Mouse (Mus musculus): ENCODE measurements around the gene Myl7. TPM values are rescaled to one million over a fixed set of nuclear protein-coding genes. Genes with fewer than 3 reads are reported as not detected.

The Myl7 gene
- 3.1 TPM in 2 replicates for polyA plus RNA-seq (2012; rRNA removed)

DNA sequence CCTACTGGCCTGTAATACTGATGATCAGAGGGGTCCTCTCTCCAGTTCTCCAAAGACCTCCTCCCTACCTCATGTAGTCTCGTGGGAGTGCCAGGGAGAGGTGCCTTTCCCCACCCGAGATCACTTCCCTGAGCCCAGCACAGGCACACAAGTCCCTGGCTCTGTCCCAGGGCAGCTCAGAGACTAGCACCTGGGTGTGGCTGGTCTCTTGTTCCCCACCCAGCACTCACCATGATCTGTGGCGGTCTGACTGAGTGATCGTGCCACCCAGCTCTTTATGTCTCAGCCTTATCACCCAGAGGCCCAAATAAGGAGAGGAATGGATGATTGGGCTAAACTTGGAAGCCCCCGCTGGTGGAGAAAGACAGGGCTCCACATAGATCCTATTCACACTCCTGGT lies at the start of gene Myl7:
Gene Myl7, minus strand, starts transcription at position 252 of the 400 bp plus-strand sequence.

DNA sequence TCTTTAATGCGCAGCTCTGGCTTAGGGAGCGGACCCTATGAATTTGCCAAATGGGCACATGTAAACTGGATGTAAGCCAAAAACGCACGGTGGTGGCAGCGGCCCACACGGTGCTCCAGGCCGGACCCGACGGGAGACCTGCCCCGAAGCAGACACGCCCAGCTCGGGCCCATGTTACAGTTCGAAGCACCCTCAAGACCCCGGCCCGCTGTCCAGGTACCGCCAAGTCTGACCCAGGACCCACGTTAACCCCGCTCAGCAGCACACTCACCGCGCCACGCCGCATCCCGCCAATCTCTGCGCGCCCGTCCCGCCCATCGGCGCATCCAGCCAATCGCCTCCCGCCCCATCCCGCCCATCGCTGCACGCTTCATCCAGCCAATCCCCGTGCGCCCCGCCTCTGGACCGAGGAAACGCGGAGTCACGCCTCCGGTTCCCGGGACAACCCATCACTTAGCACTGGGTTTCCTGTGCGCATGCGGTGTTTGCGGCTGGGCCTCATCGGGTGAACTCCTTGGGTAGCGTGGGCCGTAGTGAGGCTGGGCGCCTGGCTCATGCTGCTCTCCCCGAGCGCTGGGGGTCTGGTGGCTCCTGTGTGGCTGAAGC lies 20.6 kb downstream of the Myl7 start, which contains the start of gene Pold2:
Gene Pold2, minus strand, starts transcription at position 372 of the 606 bp plus-strand sequence.

DNA sequence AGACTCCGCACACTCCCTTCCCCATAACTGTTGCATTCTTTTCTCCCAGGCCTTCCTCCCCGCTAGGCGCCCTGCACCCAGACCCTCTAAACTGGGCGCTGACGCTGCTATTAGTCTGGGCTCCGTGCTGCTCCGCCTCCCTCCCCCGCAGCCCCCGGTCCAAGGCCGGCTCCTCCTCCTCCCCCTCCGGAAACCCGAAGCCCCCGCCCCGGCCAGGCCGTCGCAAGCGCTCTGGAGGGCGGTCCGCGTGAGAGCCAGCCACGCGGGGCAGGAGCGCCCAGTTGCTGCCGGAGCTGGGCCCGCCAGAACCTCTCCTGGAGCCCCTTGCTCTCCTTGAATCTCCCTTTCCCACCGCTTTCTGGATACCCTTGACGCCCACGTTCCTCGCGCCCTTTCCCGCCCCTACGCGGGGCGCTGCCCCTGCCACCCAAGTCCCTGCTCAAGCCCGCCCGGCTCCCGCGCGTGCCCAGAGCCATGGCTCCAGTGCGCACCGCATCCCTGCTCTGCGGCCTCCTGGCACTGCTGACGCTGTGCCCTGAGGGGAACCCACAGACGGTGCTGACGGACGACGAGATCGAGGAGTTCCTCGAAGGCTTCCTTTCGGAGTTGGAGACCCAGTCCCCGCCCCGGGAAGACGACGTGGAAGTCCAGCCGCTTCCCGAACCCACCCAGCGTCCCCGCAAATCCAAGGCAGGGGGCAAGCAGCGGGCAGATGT lies 36.7 kb downstream of the Myl7 start, which contains the start of gene Aebp1:
Gene Aebp1, plus strand, starts transcription at position 270 of the 716 bp plus-strand sequence.

Other genes with a start within 250 kb of the Myl7 start
- gene Mrps24, start 183.1 kb downstream of the Myl7 start, polyA plus RNA-seq (2012; rRNA removed): 54.2 and 58.9 TPM in 2 replicates
- 3.1 and 3.6 TPM in 2 replicates for gene Urgcp, start 136.4 kb downstream of the Myl7 start, polyA plus RNA-seq (2012; rRNA removed)
- 30.3 and 34.5 TPM in 2 replicates for gene Dbnl, start 110.3 kb downstream of the Myl7 start, polyA plus RNA-seq (2012; rRNA removed)
- 0.22 and 1.6 TPM in 2 replicates for gene Pgam2, start 95.0 kb downstream of the Myl7 start, polyA plus RNA-seq (2012; rRNA removed)
- 3.5 and 3.8 TPM in 2 replicates for gene Polm, start 60.8 kb downstream of the Myl7 start, polyA plus RNA-seq (2012; rRNA removed)
- gene Aebp1, start 36.8 kb downstream of the Myl7 start, polyA plus RNA-seq (2012; rRNA removed): 3.0 and 3.2 TPM in 2 replicates
- 50.3 and 52.3 TPM in 2 replicates for gene Pold2, start 20.5 kb downstream of the Myl7 start, polyA plus RNA-seq (2012; rRNA removed)
- 0.08 and 0.11 TPM in 2 replicates for gene Gck, start 51.3 kb upstream of the Myl7 start, polyA plus RNA-seq (2012; rRNA removed)
- gene Ykt6, start 56.9 kb upstream of the Myl7 start, polyA plus RNA-seq (2012; rRNA removed): 17.9 and 20.3 TPM in 2 replicates
- 0.37 and 0.43 TPM in 2 replicates for gene Camk2b, start 167.6 kb upstream of the Myl7 start, polyA plus RNA-seq (2012; rRNA removed)

Data from liver, embryonic 14 days (tissue).